Mouse (Mus musculus): Measurements from ENCODE around the gene Shroom1. TPM values are rescaled to one million over a fixed set of nuclear protein-coding genes. Genes with fewer than 3 reads are reported as not detected.

The Shroom1 gene
- 6.0 and 7.2 TPM in 2 replicates for polyA plus RNA-seq (2012; rRNA removed)

GRCm38 (mm10) chr11:53456474-53457371 is at the start of gene Shroom1, which contains the start of gene Gm10447:
Gene Shroom1 (plus strand): TSS chr11:53457205.
Gene Gm10447 (minus strand): TSS chr11:53457110.

GRCm38 (mm10) chr11:53423036-53423435 is 34.0 kb upstream of the Shroom1 start, which contains the start of gene Leap2:
Gene Leap2 (minus strand): TSS chr11:53423170.

DNA sequence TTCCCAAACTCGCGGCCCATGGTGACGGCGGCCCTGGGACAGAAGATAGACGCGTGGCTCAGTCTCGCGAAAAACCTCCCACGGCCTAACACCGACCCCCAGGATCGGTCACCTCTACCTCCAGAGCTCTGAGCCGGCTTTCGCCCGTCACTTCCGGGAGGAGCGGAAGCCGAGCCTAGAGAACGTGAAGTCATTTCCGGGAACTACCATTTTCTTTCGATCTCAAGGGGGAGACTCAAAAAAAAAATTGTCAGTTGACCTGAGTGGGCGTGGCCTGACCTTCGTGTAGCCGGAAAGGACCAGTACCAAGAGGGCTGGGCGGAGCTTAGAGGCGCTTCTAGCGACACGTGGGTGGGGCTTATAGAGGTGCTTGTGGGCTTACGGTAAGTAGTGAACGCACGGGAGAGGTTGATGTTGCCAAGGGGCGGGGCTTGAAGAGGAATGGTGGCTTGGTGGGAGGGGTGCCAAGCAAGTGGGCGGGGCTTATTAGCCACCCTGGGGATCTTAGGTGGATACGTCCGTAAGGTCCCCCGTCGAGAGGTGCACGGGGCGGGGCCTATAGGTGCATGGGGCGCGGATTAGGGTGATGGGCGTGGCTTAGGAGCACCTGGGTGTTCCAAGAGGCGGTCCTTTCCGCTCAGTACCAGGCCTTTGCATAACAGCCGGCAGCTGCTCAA is 26.2 kb upstream of the Shroom1 start, which contains the start of the genes Uqcrq and Gdf9:
Uqcrq (minus strand) TSS at position 162 of the 677 bp plus-strand sequence.
Gdf9 (plus strand) TSS at position 354 of the 677 bp plus-strand sequence.

GRCm38 (mm10) chr11:53469968-53470695 is 13.1 kb downstream of the Shroom1 start, which contains the start of gene Gm9837:
Gene Gm9837 (minus strand): TSS chr11:53470479.

GRCm38 (mm10) chr11:53479783-53480301 is 22.8 kb downstream of the Shroom1 start, which contains the start of the genes Gm9945 and Sowaha:
Gene Gm9945 (plus strand): TSS chr11:53480166.
Gene Sowaha (minus strand): TSS chr11:53480274.

Other genes starting within 250 kb of the Shroom1 start
- gene Hspa4, start 156.7 kb upstream of the Shroom1 start, polyA plus RNA-seq (2012; rRNA removed) = 44.7 and 64.8 TPM in 2 replicates
- gene Zcchc10, start 132.5 kb upstream of the Shroom1 start, polyA plus RNA-seq (2012; rRNA removed) = 7.2 and 8.0 TPM in 2 replicates
- gene Aff4, start 106.4 kb upstream of the Shroom1 start, polyA plus RNA-seq (2012; rRNA removed) = 17.8 and 19.3 TPM in 2 replicates
- not detected in 2 replicates for gene Leap2, start 34.0 kb upstream of the Shroom1 start, polyA plus RNA-seq (2012; rRNA removed)
- gene Uqcrq, start 26.4 kb upstream of the Shroom1 start, polyA plus RNA-seq (2012; rRNA removed) = 505 and 545 TPM in 2 replicates
- 88.1 and 116 TPM in 2 replicates for gene Gdf9, start 26.2 kb upstream of the Shroom1 start, polyA plus RNA-seq (2012; rRNA removed)
- gene Gm10447, start 95 bp upstream of the Shroom1 start, polyA plus RNA-seq (2012; rRNA removed) = 0.35 and 0.66 TPM in 2 replicates
- not detected in 2 replicates for gene Gm9837, start 13.3 kb downstream of the Shroom1 start, polyA plus RNA-seq (2012; rRNA removed)
- not detected in 2 replicates for gene Gm9945, start 23.0 kb downstream of the Shroom1 start, polyA plus RNA-seq (2012; rRNA removed)
- 1.5 and 1.8 TPM in 2 replicates for gene Sowaha, start 23.1 kb downstream of the Shroom1 start, polyA plus RNA-seq (2012; rRNA removed)
- gene Sept8, start 62.1 kb downstream of the Shroom1 start, polyA plus RNA-seq (2012; rRNA removed) = 33.7 and 34.6 TPM in 2 replicates
- 6.0 and 10.9 TPM in 2 replicates for gene Kif3a, start 110.2 kb downstream of the Shroom1 start, polyA plus RNA-seq (2012; rRNA removed)
- gene Il4, start 161.5 kb downstream of the Shroom1 start, polyA plus RNA-seq (2012; rRNA removed) = not detected in 2 replicates
- gene Il13, start 177.5 kb downstream of the Shroom1 start, polyA plus RNA-seq (2012; rRNA removed) = not detected in 2 replicates